Mouse (Mus musculus): ENCODE measurements around the gene Ssh1. TPM values are rescaled to one million over a fixed set of nuclear protein-coding genes. Genes with fewer than 3 reads are reported as not detected.

Ssh1 gene
- total RNA-seq, 1 experiment = 11.8 TPM

- Histone ChIP-seq H3K9me3 (ENCODE audit: control insufficient read depth, insufficient read depth, low read depth, low read length) (no peaks in the 10 kb centered on the region), H3K36me3 (ENCODE audit: control insufficient read depth, insufficient read depth, low read length, poor library complexity, severe bottlenecking) (peaks cover 8% of the 10 kb centered on the region; the same call in 1 of the 2 replicates), H3K27ac (ENCODE audit: insufficient read depth, low read depth, low read length, poor library complexity, severe bottlenecking) (0 out of 2 replicates have a peak overlapping the region, but pooled peaks have one; percentile 13), H3K4me1 (ENCODE audit: control insufficient read depth in 2 of 2, insufficient read depth in 2 of 2, low read length in 2 of 2, poor library complexity in 1 of 2) (peaks cover 9 to 41% of the 10 kb centered on the region in 2 experiments), H3K9ac (ENCODE audit: insufficient read depth, low read depth, low read length, poor library complexity, severe bottlenecking) (peak overlapping the region; percentile 33; the same call in 1 of the 2 replicates), H3K4me3 (ENCODE audit: insufficient read depth in 1 of 2, low read depth in 1 of 2, low read length in 2 of 2, poor library complexity in 1 of 2, severe bottlenecking in 1 of 2) (no peak overlapping the region)
- TF ChIP-seq CHD2 (IDR thresholded peaks at IDR 0.05; ENCODE audit: low read depth, low read length) = no peak
- no peak for TF ChIP-seq MAFK (IDR thresholded peaks at IDR 0.05; ENCODE audit: insufficient read depth, low read depth, low read length)
- no peak for TF ChIP-seq HCFC1 (IDR thresholded peaks at IDR 0.05; ENCODE audit: borderline replicate concordance, insufficient read depth, low read length)
- TF ChIP-seq ZNF384 (IDR thresholded peaks at IDR 0.05; ENCODE audit: low read depth, low read length) = no peak
- no peak for TF ChIP-seq ZC3H11A (IDR thresholded peaks at IDR 0.05; ENCODE audit: borderline replicate concordance, low read depth, low read length)
- in situ Hi-C loops (cut with MboI; ENCODE audit: low sequenced_read_pairs in 2 of 2, unreplicated experiment in 2 of 2) = no loop called here
- no peak for DNase-seq (ENCODE audit: low read depth, low spot score)
Measured at GRCm38 (mm10) chr5:113965659-113966185, 28.0 kb downstream of the Ssh1 start.

DNA sequence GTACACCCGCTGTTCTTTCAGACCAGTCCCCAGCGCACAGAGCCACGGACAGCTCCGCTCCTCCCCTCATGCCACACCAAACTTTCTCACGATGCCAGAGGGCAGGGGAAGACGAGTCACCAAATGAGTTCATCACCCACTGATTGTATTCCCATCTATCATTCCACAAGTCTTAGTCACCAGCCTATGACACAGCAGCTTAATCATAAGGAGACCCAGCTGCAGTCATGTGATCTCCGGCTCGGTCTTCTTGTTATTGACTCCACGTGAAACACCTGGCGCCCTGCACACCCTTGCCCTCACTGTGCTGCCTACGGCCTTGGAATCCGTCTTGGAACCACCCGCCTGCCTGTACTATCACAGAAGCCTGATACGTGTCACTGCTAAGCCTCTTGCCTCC, 28.7 kb downstream of the Ssh1 start:
- DNase-seq (ENCODE audit: low read depth, low spot score) = no peak

GRCm38 (mm10) chr5:113961776-113962175, 31.9 kb downstream of the Ssh1 start:
- Histone ChIP-seq H3K27ac (ENCODE audit: insufficient read depth, low read depth, low read length, poor library complexity, severe bottlenecking) (no peak overlapping the region), H3K36me3 (ENCODE audit: control insufficient read depth, insufficient read depth, low read length, poor library complexity, severe bottlenecking) (peaks cover 10% of the 10 kb centered on the region; the same call in 1 of the 2 replicates), H3K4me1 (ENCODE audit: control insufficient read depth in 2 of 2, insufficient read depth in 2 of 2, low read length in 2 of 2, poor library complexity in 1 of 2) (peaks cover 9 to 50% of the 10 kb centered on the region in 2 experiments), H3K9me3 (ENCODE audit: control insufficient read depth, insufficient read depth, low read depth, low read length) (no peaks in the 10 kb centered on the region), H3K4me3 (ENCODE audit: insufficient read depth in 1 of 2, low read depth in 1 of 2, low read length in 2 of 2, poor library complexity in 1 of 2, severe bottlenecking in 1 of 2) (no peak overlapping the region), H3K9ac (ENCODE audit: insufficient read depth, low read depth, low read length, poor library complexity, severe bottlenecking) (no peak overlapping the region)
- DNase-seq (ENCODE audit: low read depth, low spot score) = no peak
- in situ Hi-C loops (cut with MboI; ENCODE audit: low sequenced_read_pairs in 2 of 2, unreplicated experiment in 2 of 2) = no loop called here
- no peak for TF ChIP-seq CHD2 (IDR thresholded peaks at IDR 0.05; ENCODE audit: low read depth, low read length)
- TF ChIP-seq HCFC1 (IDR thresholded peaks at IDR 0.05; ENCODE audit: borderline replicate concordance, insufficient read depth, low read length) = no peak
- no peak for TF ChIP-seq MAFK (IDR thresholded peaks at IDR 0.05; ENCODE audit: insufficient read depth, low read depth, low read length)
- no peak for TF ChIP-seq ZNF384 (IDR thresholded peaks at IDR 0.05; ENCODE audit: low read depth, low read length)
- TF ChIP-seq ZC3H11A (IDR thresholded peaks at IDR 0.05; ENCODE audit: borderline replicate concordance, low read depth, low read length) = no peak

More for the DNA sequence above, 28.7 kb downstream of the Ssh1 start:
- in situ Hi-C loops (cut with MboI; ENCODE audit: low sequenced_read_pairs in 2 of 2, unreplicated experiment in 2 of 2) = no loop called here
- Histone ChIP-seq H3K27ac (ENCODE audit: insufficient read depth, low read depth, low read length, poor library complexity, severe bottlenecking) (no peak overlapping the region; the same call in 1 of the 2 replicates), H3K9me3 (ENCODE audit: control insufficient read depth, insufficient read depth, low read depth, low read length) (no peaks in the 10 kb centered on the region), H3K9ac (ENCODE audit: insufficient read depth, low read depth, low read length, poor library complexity, severe bottlenecking) (peak overlapping the region; percentile 33; the same call in 1 of the 2 replicates), H3K4me1 (ENCODE audit: control insufficient read depth in 2 of 2, insufficient read depth in 2 of 2, low read length in 2 of 2, poor library complexity in 1 of 2) (peaks cover 9 to 44% of the 10 kb centered on the region in 2 experiments), H3K36me3 (ENCODE audit: control insufficient read depth, insufficient read depth, low read length, poor library complexity, severe bottlenecking) (peaks cover 7% of the 10 kb centered on the region; the same call in 1 of the 2 replicates), H3K4me3 (ENCODE audit: insufficient read depth in 1 of 2, low read depth in 1 of 2, low read length in 2 of 2, poor library complexity in 1 of 2, severe bottlenecking in 1 of 2) (no peak overlapping the region)
- TF ChIP-seq MAFK (IDR thresholded peaks at IDR 0.05; ENCODE audit: insufficient read depth, low read depth, low read length) (no peak), CHD2 (IDR thresholded peaks at IDR 0.05; ENCODE audit: low read depth, low read length) (no peak), ZNF384 (IDR thresholded peaks at IDR 0.05; ENCODE audit: low read depth, low read length) (no peak)

DNA sequence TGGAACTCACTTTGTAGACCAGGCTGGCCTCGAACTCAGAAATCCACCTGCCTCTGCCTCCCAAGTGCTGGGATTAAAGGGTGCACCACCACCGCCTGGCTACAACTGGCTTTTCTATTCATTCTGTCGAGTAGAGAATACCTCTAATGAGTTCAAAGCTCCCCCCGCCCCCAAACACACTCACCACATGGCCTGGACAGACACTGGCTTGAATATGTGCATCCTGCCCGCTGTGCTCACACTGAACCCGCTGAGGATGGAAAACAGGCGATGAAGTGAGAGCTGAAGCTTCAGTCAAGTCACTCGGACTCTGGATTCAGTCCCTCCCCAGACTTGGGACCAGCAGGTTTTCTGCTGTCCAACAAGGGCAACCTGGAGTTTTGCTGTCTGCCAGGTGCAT, 33.3 kb downstream of the Ssh1 start:
- in situ Hi-C loops (cut with MboI; ENCODE audit: low sequenced_read_pairs in 2 of 2, unreplicated experiment in 2 of 2) = no loop called here
- Histone ChIP-seq H3K9ac (ENCODE audit: insufficient read depth, low read depth, low read length, poor library complexity, severe bottlenecking) (no peak overlapping the region), H3K4me3 (ENCODE audit: insufficient read depth in 1 of 2, low read depth in 1 of 2, low read length in 2 of 2, poor library complexity in 1 of 2, severe bottlenecking in 1 of 2) (no peak overlapping the region), H3K27ac (ENCODE audit: insufficient read depth, low read depth, low read length, poor library complexity, severe bottlenecking) (0 out of 2 replicates have a peak overlapping the region, but pooled peaks have one; percentile 30), H3K4me1 (ENCODE audit: control insufficient read depth in 2 of 2, insufficient read depth in 2 of 2, low read length in 2 of 2, poor library complexity in 1 of 2) (peaks cover 5 to 36% of the 10 kb centered on the region in 2 experiments), H3K9me3 (ENCODE audit: control insufficient read depth, insufficient read depth, low read depth, low read length) (no peaks in the 10 kb centered on the region), H3K36me3 (ENCODE audit: control insufficient read depth, insufficient read depth, low read length, poor library complexity, severe bottlenecking) (peaks cover 11% of the 10 kb centered on the region; the same call in 1 of the 2 replicates)
- TF ChIP-seq HCFC1 (IDR thresholded peaks at IDR 0.05; ENCODE audit: borderline replicate concordance, insufficient read depth, low read length) (no peak), ZC3H11A (IDR thresholded peaks at IDR 0.05; ENCODE audit: borderline replicate concordance, low read depth, low read length) (no peak), MAFK (IDR thresholded peaks at IDR 0.05; ENCODE audit: insufficient read depth, low read depth, low read length) (no peak), CHD2 (IDR thresholded peaks at IDR 0.05; ENCODE audit: low read depth, low read length) (no peak), ZNF384 (IDR thresholded peaks at IDR 0.05; ENCODE audit: low read depth, low read length) (no peak)
- DNase-seq (ENCODE audit: low read depth, low spot score) = no peak

Measured in ES-E14 (cell line).